Mouse (Mus musculus) bone marrow macrophage, adult 2 months (primary cell): Measurements from ENCODE around the gene Ebf1. TPM values are rescaled to one million over a fixed set of nuclear protein-coding genes. Genes with fewer than 3 reads are reported as not detected.

Experiments used
- H3K27ac ChIP-seq: 2 replicates; pipeline ENCODE4 v1.5.1; 2012; ENCODE audit warnings: low read depth, low read length; ENCODE audit not compliant: insufficient read depth
- H3K4me1 ChIP-seq: 2 replicates; pipeline ENCODE4 v1.6.1; 2012; ENCODE audit warnings: low read length; ENCODE audit not compliant: control insufficient read depth, insufficient read depth
- H3K4me3 ChIP-seq: 2 replicates; pipeline ENCODE4 v1.5.1; 2012; ENCODE audit warnings: mild to moderate bottlenecking, low read length, moderate library complexity; ENCODE audit not compliant: insufficient read depth
- CTCF ChIP-seq: IDR thresholded peaks from 2 replicates; pipeline ENCODE4 v1.5.1; 2012; ENCODE audit warnings: low read depth, mild to moderate bottlenecking, low read length, moderate library complexity
- POLR2A ChIP-seq: IDR thresholded peaks from 2 replicates; pipeline ENCODE4 v1.6.1; 2012; ENCODE audit warnings: mild to moderate bottlenecking, low read depth, low read length, borderline replicate concordance
- polyA plus RNA-seq: library from polyadenylated mRNA; stranded (reverse); fragments of >200 nt; gene quantifications from 2 replicates; pipeline ENCODE4 v1.2.4, GENCODE M21; 2012; ENCODE audit not compliant: missing spikeins, insufficient read depth, insufficient read length

Ebf1 gene
- polyA plus RNA-seq, 1 experiment, result 0.32 TPM

- Histone ChIP-seq H3K4me1 (no peaks in the 10 kb centered on the region), H3K27ac (no peak overlapping the region), H3K4me3 (no peak overlapping the region)
- TF ChIP-seq POLR2A, result no peak
- TF ChIP-seq CTCF, result no peak
These were observed 391.6 kb downstream of the Ebf1 start for GRCm38 (mm10) chr11:45008760-45009159.

- H3K4me1 ChIP-seq, result no peaks in the 10 kb centered on the region
- H3K4me3 ChIP-seq, result no peak overlapping the region
- no peak overlapping the region for H3K27ac ChIP-seq
- no peak for TF ChIP-seq CTCF
- no peak for TF ChIP-seq POLR2A
These were observed 395.0 kb downstream of the Ebf1 start for GRCm38 (mm10) chr11:45012081-45012480.

- Histone ChIP-seq H3K27ac (no peak overlapping the region), H3K4me3 (no peak overlapping the region), H3K4me1 (no peaks in the 10 kb centered on the region)
- TF ChIP-seq POLR2A (no peak), CTCF (no peak)
These were observed 400.4 kb downstream of the Ebf1 start for GRCm38 (mm10) chr11:45017493-45017892.

GRCm38 (mm10) chr11:45026012-45026411, 408.9 kb downstream of the Ebf1 start:
- TF ChIP-seq POLR2A (no peak), CTCF (no peak)
- Histone ChIP-seq H3K27ac (no peak overlapping the region), H3K4me3 (no peak overlapping the region), H3K4me1 (no peaks in the 10 kb centered on the region)

- Histone ChIP-seq H3K4me1 (no peaks in the 10 kb centered on the region), H3K4me3 (no peak overlapping the region), H3K27ac (no peak overlapping the region)
- TF ChIP-seq POLR2A, result no peak
- TF ChIP-seq CTCF, result no peak
These were observed 409.6 kb downstream of the Ebf1 start for GRCm38 (mm10) chr11:45026674-45027073.

DNA sequence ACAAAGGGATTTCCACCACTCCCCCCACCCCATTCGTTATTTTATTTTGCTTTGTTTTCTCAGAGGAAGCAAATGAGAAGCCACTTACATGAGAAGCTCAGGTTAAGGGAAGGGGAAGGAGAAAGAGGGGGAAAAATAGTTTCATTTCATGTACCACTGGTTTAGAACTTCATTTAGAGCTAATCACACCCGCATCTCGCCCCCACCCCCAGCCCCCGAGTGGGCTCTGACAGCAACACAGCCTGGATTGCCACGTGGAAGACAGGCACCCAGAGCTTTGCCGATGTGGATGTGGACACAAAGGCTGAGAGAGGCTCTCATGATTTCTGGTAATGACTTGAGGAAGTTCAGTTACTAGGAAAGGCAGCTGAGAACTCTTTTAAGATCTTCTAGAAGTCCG, 410.0 kb downstream of the Ebf1 start:
- H3K27ac ChIP-seq, result no peak overlapping the region
- H3K4me3 ChIP-seq, result no peak overlapping the region
- TF ChIP-seq POLR2A, result no peak
- TF ChIP-seq CTCF, result no peak
- H3K4me1 ChIP-seq, result no peaks in the 10 kb centered on the region

GRCm38 (mm10) chr11:45055744-45056610, 438.9 kb downstream of the Ebf1 start:
- Histone ChIP-seq H3K4me1 (no peaks in the 10 kb centered on the region), H3K4me3 (no peak overlapping the region), H3K27ac (no peak overlapping the region)
- TF ChIP-seq POLR2A (no peak), CTCF (no peak)

Other genes with a start within 250 kb of the Ebf1 start
- gene Il12b, start 217.3 kb upstream of the Ebf1 start, polyA plus RNA-seq, result not detected in 2 replicates
- gene Ublcp1, start 146.8 kb upstream of the Ebf1 start, polyA plus RNA-seq, result 9.7 and 16.5 TPM in 2 replicates
- gene Rnf145, start 98.4 kb upstream of the Ebf1 start, polyA plus RNA-seq, result 36.2 and 43.3 TPM in 2 replicates